Mouse (Mus musculus) gastrocnemius, postnatal 14 days (tissue): ENCODE measurements around the gene Trmt10c. TPM values are rescaled to one million over a fixed set of nuclear protein-coding genes. Genes with fewer than 3 reads are reported as not detected.
A peak's percentile ranks its signal among the peaks of the same experiment; 100 is the strongest.
"Not testable (repeated sequence)": the region's sequence is repeated elsewhere in the genome, so short reads cannot be mapped to it uniquely, and the experiment has no call there.

Experiments
- DNase-seq: peaks from one replicate; pipeline ENCODE4 v3.0.0; 2021; ENCODE audit warnings: mixed read lengths
- intact Hi-C: fragments of 180-260 bp; cut with DNase I; formaldehyde crosslinking; loops from one replicate; pipeline ENCODE4 v1.15.1; 2025; ENCODE audit warnings: low total_unique reads
- total RNA-seq, 2 experiments: library from RNA; stranded (reverse); gene quantifications; 2 replicates each; pipeline ENCODE4 v1.2.3; 2021

Gene Trmt10c
- total RNA-seq, 2 experiments from 2014 or later = 8.8 to 9.4 TPM

DNA sequence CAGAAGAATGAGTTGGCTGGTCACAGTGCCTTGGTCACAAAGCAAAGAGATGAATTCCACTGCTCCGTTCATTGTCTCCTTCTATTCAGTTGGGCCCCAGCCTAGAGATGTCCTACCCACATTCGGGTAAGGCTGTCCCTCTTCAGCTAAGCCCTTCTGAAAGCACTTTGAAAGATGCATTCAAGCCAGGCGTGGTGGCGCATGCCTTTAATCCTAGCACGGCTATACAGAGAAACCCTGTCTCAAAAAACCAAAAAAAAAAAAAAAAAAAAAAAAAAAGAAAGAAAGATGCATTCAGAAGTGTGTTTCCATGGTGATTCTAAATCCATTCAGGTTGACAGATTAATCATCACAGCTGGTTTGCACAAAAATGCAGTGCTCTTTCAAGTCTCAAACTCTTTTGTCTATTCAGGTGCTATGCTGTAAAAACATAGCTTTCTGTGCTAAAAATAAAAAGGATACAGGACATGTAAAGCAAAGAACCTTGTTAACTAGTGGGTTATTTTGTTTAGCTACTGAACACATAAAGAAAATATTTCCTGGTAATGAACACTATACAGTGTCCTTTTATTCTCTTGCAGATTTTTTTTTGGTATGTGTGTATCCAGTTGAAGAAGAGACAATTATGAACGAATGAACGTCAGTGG lies 19.4 kb upstream of the Trmt10c start:
- intact Hi-C loops = no loop called here
- DNase-seq = no peak

DNA sequence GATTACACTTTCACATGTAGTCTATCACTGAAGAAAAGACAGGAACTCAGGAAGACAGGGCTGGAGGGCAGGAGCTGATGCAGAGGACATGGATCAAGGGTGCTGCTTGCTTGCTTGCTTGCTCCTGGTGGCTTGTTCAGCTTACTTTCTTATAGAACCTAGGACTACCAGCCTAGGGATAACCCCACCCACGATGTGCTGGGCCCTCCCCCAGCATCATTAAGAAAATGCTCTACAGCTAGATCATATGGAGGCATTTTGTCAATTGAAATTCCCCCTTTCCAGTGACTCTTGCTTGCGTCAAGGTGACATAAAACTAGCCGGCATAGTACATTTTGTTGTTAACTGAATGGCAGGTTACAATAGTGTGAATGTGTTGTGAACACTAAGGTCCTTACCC lies 18.3 kb upstream of the Trmt10c start:
- intact Hi-C loops = no loop called here
- no peak for DNase-seq

DNA sequence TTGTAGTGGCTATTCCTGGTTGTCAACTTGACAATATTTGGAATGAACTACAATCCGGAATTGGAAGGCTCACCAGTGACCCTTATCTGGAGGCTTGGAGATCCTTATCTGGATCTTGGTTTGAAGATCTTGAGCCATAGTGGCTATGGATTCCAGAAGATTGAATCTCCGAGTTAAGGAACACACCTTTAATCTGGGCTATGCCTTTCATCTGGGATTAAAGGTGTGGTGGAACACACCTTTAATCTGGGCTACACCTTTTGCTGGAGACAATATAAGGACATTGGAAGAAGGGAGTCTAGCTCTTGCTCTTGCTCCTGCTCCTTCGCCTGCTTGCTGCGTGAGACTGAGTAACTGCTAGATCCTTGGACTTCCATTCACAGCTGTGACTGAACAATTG lies 10.4 kb upstream of the Trmt10c start, which contains the start of gene Senp7:
TSS of gene Senp7 (plus strand) at position 301 of the 400 bp plus-strand sequence.
- intact Hi-C loops, DNase-seq: not testable (repeated sequence)

GRCm38 (mm10) chr16:56038090-56038489 lies 471 bp upstream of the Trmt10c start:
- DNase-seq = no peak
- intact Hi-C loops = no loop called here

DNA sequence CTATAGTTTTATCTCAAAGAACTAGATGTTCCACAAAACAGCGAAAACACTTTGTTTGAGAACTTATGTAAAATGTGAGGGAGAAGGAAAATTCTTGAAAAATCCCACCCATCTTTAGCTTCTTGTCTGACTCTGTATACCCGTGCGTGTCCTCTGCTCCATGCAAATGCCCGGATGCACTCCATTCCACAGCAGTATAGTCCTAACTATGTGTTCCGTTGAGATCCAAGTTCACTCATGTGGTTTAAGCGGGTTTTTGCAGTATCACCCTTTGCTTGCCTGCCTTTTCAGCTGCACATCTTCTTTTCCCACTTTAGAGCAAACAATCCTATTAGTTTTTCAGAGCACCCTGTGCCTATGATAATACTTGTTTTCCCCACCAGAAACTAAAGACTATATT lies 1.1 kb downstream of the Trmt10c start:
- DNase-seq = no peak
- intact Hi-C loops = no loop called here

DNA sequence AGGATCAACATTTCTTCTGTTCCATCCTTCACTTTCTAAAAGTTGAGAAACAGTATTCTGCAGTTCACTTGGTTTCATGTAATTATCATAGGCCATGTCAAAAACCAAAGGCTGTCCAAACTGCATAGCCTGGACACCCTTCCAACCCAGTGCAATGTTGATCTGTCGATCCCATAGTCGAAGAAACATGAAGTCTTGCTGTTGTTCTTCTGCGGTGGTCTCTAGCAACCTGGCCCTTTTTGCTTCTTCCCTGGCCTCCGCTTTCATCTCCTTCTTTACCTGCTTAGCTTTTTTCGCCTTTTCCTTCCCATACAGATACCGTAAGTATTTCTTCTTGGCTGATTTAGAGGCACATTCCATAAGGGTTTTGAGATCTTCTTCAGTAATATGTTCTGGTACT lies 3.1 kb downstream of the Trmt10c start:
- intact Hi-C loops = no loop called here

DNA sequence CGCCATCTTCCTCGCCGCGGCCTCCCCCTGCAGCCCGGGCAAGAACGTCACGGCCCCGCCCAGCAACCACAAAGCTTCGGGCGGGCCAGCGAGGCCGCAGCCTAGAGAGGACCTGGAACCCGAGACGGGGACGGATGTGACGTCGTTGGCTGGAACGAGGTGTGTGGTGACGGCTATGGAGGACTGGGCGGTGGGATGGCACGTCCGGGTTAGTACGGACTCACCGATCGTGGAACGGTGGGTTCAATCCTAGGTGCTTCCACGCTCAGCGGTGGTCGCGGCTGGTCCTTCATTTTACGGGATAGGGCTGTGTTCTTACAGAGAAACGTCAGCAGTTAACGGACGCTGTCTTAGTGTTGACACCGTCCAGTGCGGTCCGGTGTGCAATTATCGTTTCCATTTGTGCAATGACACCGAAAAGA lies 7.9 kb downstream of the Trmt10c start, which contains the start of gene Pcnp:
TSS of gene Pcnp (minus strand) at position 79 of the 422 bp plus-strand sequence.
- peak; percentile 99 for DNase-seq
- intact Hi-C loops = no loop called here

More for the DNA sequence above, 3.1 kb downstream of the Trmt10c start:
- DNase-seq = no peak

DNA sequence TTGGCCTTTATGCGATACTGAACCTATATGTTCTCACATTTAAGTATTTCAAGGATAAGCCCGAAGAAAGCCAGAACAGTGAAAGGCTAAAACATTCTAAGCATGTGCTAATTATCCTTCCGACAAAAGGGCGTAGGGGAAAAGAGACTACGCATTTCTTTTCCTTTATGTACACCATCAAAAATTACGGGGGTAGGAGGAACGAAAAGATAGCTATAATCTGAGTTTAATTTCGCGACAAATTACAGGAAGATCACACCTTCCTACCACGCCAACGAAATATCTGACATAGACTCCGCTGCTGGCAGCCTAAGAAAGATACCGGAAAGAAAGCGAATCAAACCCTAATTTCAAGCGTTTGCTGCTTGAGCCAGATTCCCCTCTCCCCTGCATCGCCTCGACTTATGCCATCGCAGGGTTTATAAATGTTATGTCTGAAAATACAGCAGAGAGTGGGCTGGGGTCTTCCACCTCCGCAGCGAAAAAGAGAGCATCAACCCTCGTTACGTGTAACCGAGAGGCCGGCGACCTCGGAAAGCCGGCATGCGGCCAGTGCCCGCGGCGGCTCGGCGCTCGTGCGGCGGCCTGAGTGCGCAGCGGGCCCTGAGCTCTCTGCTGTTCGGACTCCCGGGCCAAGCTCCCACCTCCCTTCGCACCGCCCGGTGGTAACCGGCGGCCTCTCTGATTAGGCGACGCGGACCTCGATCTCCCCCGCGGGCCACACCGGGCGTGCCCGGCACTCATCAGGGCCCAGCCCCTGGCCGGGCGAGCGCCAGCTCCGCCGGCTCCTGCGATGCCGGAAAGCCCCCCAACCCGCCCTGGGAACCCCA lies 8.7 kb downstream of the Trmt10c start:
- intact Hi-C loops = no loop called here

GRCm38 (mm10) chr16:56027854-56028629 lies 9.6 kb downstream of the Trmt10c start:
- intact Hi-C loops = no loop called here
- DNase-seq = no peak

More for the DNA sequence above, 8.7 kb downstream of the Trmt10c start:
- peak; percentile 67 for DNase-seq

DNA sequence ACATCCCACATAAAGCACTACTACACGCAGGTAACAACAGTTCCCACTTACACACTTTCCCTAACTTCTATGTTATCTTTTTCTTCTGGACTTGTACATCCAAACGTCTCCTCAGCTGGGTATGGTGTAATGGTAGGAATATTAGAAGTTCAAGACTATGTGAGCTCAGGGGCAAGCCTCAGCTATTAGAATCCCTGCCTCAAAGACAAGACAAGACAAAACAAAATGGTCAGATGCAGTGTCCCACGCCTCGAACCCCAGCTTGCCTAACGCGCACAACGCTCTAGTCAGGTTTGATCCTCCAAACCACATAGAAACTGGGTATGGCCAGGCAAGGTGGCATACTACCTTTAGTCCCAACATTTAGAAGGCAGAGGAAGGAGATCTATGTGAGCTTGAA lies 18.0 kb downstream of the Trmt10c start:
- no peak for DNase-seq
- intact Hi-C loops = no loop called here

GRCm38 (mm10) chr16:56014076-56014475 lies 23.5 kb downstream of the Trmt10c start:
- intact Hi-C loops = no loop called here
- DNase-seq = no peak

DNA sequence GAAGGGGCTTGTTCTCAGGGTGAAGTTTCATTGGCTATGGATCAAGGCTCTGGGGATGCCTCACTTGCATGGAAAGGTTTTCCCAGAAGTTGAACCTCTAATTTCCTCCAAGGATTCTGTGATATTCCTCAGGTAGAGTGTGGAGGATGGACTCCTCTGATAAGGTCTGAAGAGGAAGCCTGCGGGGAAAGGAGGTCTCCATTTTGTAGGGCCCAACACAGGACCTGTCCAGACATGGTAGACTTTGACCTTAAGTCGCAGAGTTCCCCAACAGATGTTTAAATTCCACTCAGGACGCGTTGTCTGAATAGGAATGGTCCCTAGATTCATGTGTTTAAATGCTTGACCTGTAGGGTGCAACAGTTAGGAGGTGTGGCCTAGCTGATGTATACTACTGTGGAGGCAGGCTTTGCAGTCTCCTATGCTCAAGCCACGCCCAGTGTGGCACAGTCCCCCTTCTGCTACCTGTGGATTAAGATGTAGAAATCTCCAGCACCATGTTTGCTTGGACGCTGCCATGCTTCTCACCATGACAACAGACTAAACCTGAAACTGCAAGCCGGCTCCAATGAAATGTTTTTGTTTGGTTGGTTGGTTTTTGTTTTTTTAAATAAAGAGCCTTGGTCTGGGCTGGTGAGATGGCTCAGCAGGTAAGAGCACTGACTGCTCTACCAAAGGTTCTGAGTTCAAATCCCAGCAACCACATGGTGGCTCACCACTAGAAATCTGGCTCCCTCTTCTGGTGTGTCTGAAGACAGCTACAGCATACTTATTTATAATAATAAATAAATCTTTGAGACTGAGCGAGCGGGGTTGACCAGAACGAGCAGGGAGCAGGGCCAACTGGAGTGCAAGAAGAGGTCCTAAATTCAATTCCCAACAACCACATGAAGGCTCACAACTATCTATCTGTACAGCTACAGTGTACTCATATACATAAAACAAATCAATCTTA lies 24.6 kb downstream of the Trmt10c start:
- intact Hi-C loops = no loop called here
- DNase-seq = no peak

GRCm38 (mm10) chr16:56008862-56009261 lies 28.8 kb downstream of the Trmt10c start:
- intact Hi-C loops = no loop called here
- no peak for DNase-seq

- DNase-seq = no peak
- intact Hi-C loops = no loop called here
Observed at GRCm38 (mm10) chr16:56006798-56007197, 30.8 kb downstream of the Trmt10c start.

- intact Hi-C loops = no loop called here
- DNase-seq = no peak
Observed at GRCm38 (mm10) chr16:55994235-55994634, 43.4 kb downstream of the Trmt10c start.

GRCm38 (mm10) chr16:55990311-55990710 lies 47.3 kb downstream of the Trmt10c start:
- intact Hi-C loops = no loop called here
- DNase-seq = no peak

DNA sequence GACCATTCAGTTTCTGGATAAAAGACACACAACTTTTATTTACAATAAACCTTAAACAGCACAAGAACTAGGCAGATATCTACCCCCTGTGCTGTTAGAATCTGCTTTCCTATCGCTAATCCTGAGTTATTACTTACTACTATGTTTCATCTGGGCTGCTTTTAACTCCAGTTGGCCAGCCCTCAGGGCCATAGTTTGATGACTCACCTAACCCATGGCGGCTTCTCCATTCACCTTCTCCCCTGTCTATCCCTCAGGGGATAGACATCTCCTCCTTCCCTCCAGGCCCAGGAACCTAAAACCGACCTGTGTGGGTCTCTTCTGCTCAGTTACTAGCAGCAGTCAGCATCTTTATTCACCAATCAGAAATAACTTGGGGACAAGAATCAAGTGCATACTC lies 51.6 kb downstream of the Trmt10c start:
- intact Hi-C loops = no loop called here
- no peak for DNase-seq
